ENCODE assay signal across 14 mouse cellular contexts in the genomic region with DNA sequence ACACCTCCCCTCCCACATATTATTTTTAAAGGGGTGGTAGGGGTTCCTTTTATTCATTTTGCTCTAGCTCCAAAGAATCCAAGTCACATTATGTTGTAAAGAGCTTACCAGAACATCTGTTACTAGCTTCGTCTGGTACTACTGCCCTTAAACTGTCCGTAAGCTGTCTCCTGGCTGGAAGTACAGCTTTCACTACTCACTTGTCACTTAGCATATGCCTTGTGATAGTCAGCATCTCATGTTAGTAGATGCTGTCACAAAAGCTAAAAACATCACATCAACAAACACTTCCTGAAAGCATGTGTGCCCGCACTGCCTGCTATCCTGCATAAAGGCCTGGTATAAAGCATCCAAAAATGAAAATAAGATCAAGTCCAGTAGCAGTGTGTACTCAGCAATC. TPM values are rescaled to one million over a fixed set of nuclear protein-coding genes. Genes with fewer than 3 reads are reported as not detected.
DNase-seq lines count a peak whose midpoint lies in the region; ATAC-seq and TF ChIP-seq lines count a peak whose summit lies in the region.
"Had no signal": no experiment of that assay in that cellular context is flagged by ENCODE, and none has a peak within 500 bp of the region (broad histone marks: within the 10 kb centered on the region; RNA-seq: fewer than 3 reads in every experiment).

No protein-coding gene starts in this region.

- H3K27me3 ChIP-seq in heart, embryonic 11.5 days (ENCODE audit: control insufficient read depth, insufficient read depth, low read length), result no peaks in the 10 kb centered on the region
- no peaks in the 10 kb centered on the region for H3K27me3 ChIP-seq in heart, embryonic 16.5 days (ENCODE audit: control insufficient read depth, insufficient read depth, low read length)
- H3K27me3 ChIP-seq in myocyte (ENCODE audit: control insufficient read depth, insufficient read depth, insufficient read length), result no peaks in the 10 kb centered on the region

- 57% methylated on average over 3 of the region's 3 CpGs for WGBS in heart, embryonic 11.5 days (ENCODE audit: insufficient replicate concordance)
- WGBS in lung, adult 2 months, result 48% methylated on average over 3 of the region's 3 CpGs
- WGBS in heart, embryonic 16.5 days, result 39% methylated on average over 3 of the region's 3 CpGs

- no peaks in the 10 kb centered on the region for H3K36me3 ChIP-seq in heart, embryonic 11.5 days (ENCODE audit: control insufficient read depth, insufficient read depth, low read length)
- H3K36me3 ChIP-seq in heart, embryonic 16.5 days (ENCODE audit: control insufficient read depth, insufficient read depth), result no peaks in the 10 kb centered on the region
- H3K36me3 ChIP-seq in myocyte (ENCODE audit: control insufficient read depth, insufficient read depth), result no peaks in the 10 kb centered on the region

- peak overlapping the region; percentile 81; the same call in 1 of the 2 replicates for H3K4me2 ChIP-seq in heart, embryonic 11.5 days
- peak overlapping the region; percentile 75 for H3K4me2 ChIP-seq in heart, embryonic 16.5 days (ENCODE audit: low read depth, low read length)
- H3K4me2 ChIP-seq in myocyte (ENCODE audit: low read depth), result peak overlapping the region; percentile 95

- no peak for DNase-seq in heart, postnatal 4 days
- DNase-seq in lung, postnatal 36 days, result peak; percentile 37
- DNase-seq in lung, adult 2 months, result no peak
- DNase-seq in thymus, postnatal 14 days, result no peak
- DNase-seq in right cerebral cortex, postnatal 25 days, result no peak
- DNase-seq: cerebellum, adult 9-11 months; kidney, postnatal 25 days; lung, postnatal 10 days; right cerebral cortex, postnatal 14 days had no signal

- peaks cover 66% of the 10 kb centered on the region for H3K79me2 ChIP-seq in myocyte (ENCODE audit: control insufficient read depth, insufficient read depth)

- 0 out of 2 replicates have a peak overlapping the region, but pooled peaks have one; percentile 3 for H3K9ac ChIP-seq in heart, embryonic 11.5 days (ENCODE audit: low read depth, low read length)
- H3K9ac ChIP-seq in heart, embryonic 16.5 days (ENCODE audit: low read length), result peak overlapping the region; percentile 97; the same call in 1 of the 2 replicates

- H3K9me3 ChIP-seq in heart, embryonic 11.5 days (replicated peaks; ENCODE audit: control insufficient read depth, low read length), result no peaks in the 10 kb centered on the region
- H3K9me3 ChIP-seq in heart, embryonic 16.5 days (replicated peaks; ENCODE audit: control insufficient read depth, low read length), result no peaks in the 10 kb centered on the region

- TF ChIP-seq POLR2A in lung, adult 2 months (IDR thresholded peaks at IDR 0.05; ENCODE audit: borderline replicate concordance, extremely low read depth, low read depth, low read length), result no peak
- TF ChIP-seq POLR2A in myocyte (IDR thresholded peaks at IDR 0.05; ENCODE audit: insufficient read length, low read depth), result no peak

- H3K4me3 ChIP-seq in heart, embryonic 11.5 days (ENCODE audit: low read depth, low read length), result no peak overlapping the region
- no peak overlapping the region for H3K4me3 ChIP-seq in lung, adult 2 months (replicated peaks; ENCODE audit: extremely low read depth, low read depth, low read length)
- H3K4me3 ChIP-seq in heart, embryonic 16.5 days (ENCODE audit: low read length), result peak overlapping the region; percentile 89
- H3K4me3 ChIP-seq in myocyte, result no peak overlapping the region

- no peak for TF ChIP-seq CTCF in lung, adult 2 months (IDR thresholded peaks at IDR 0.05; ENCODE audit: insufficient read depth, low read length)

- H3K4me1 ChIP-seq in heart, embryonic 11.5 days (ENCODE audit: control insufficient read depth, insufficient read depth, low read length), result peaks cover 23% of the 10 kb centered on the region
- H3K4me1 ChIP-seq in lung, adult 2 months (ENCODE audit: control insufficient read depth, insufficient read depth, low read length), result peaks cover 31% of the 10 kb centered on the region
- H3K4me1 ChIP-seq in heart, embryonic 16.5 days (ENCODE audit: control insufficient read depth, insufficient read depth, low read length), result peaks cover 37% of the 10 kb centered on the region

- no peak for ATAC-seq in heart, embryonic 11.5 days (replicated peaks; ENCODE audit: insufficient number of reproducible peaks, low FRiP score, low TSS enrichment)
- ATAC-seq in heart, embryonic 16.5 days (replicated peaks; ENCODE audit: extremely low read depth, insufficient read depth, low FRiP score), result no peak
- ATAC-seq: inflammation-experienced regulatory T-cells, adult 6 months had no signal

- H3K27ac ChIP-seq in heart, embryonic 11.5 days (ENCODE audit: low read depth, low read length), result no peak overlapping the region; the same call in 1 of the 2 replicates
- peak overlapping the region; percentile 97 for H3K27ac ChIP-seq in heart, embryonic 16.5 days (ENCODE audit: low read length)

- no peak overlapping the region for H3ac ChIP-seq in myocyte (ENCODE audit: control insufficient read depth, insufficient read length)

TF ChIP-seq in myocyte, 11 proteins besides CTCF, POLR2A, EP300 and RAD21:
- TF ChIP-seq MYOG (IDR thresholded peaks at IDR 0.05; ENCODE audit: control insufficient read depth in 1 of 3, insufficient read depth in 1 of 3, insufficient read length in 2 of 3, low read depth in 2 of 3) (no peak), REST (IDR thresholded peaks at IDR 0.05; ENCODE audit: insufficient read depth, insufficient read length) (no peak)

RNA-seq across cellular contexts. Expression of gene Ina, which starts 55.0 kb away (rescaled TPM):
- polyA plus RNA-seq in heart, embryonic 11.5 days (2014; fragmentation: Nextera tagmentation; extraction: Ambion mirVana), result 0.43 and 0.73 TPM in 2 replicates
- under 1 TPM in 1 of 2 experiments, not detected in 1; 0.16 TPM for total RNA-seq in heart, postnatal 4 days (2021)
- 0.04 TPM in 1 of 2 replicates, not detected in the other for polyA plus RNA-seq in lung, adult 2 months (2012; rRNA removed)
- 0.37 and 0.41 TPM in 2 replicates for polyA plus RNA-seq in heart, embryonic 16.5 days (2015; fragmentation: Nextera tagmentation; extraction: Ambion mirVana)
- not detected for polyA plus RNA-seq in myocyte (2012; fragmentation: generic; extraction: Trizol)
- total RNA-seq: gastrocnemius, adult 18-20 months had no signal
- polyA plus RNA-seq: inflammation-experienced regulatory T-cells, adult 6 months had no signal

RNA-seq across cellular contexts. Expression of gene Nt5c2, which starts 55.4 kb away (rescaled TPM):
- 80.7 and 82.3 TPM in 2 replicates for polyA plus RNA-seq in heart, embryonic 11.5 days (2014; fragmentation: Nextera tagmentation; extraction: Ambion mirVana)
- total RNA-seq in heart, postnatal 4 days (2021), result 100 to 1,000 TPM; 147 to 157 TPM
- 11.1 and 17.5 TPM in 2 replicates for polyA plus RNA-seq in lung, adult 2 months (2012; rRNA removed)
- polyA plus RNA-seq in heart, embryonic 16.5 days (2015; fragmentation: Nextera tagmentation; extraction: Ambion mirVana), result 136 and 142 TPM in 2 replicates
- 19.5 TPM for polyA plus RNA-seq in myocyte (2012; fragmentation: generic; extraction: Trizol)
